Mouse (Mus musculus): ENCODE data around the gene Thsd4.

DNA sequence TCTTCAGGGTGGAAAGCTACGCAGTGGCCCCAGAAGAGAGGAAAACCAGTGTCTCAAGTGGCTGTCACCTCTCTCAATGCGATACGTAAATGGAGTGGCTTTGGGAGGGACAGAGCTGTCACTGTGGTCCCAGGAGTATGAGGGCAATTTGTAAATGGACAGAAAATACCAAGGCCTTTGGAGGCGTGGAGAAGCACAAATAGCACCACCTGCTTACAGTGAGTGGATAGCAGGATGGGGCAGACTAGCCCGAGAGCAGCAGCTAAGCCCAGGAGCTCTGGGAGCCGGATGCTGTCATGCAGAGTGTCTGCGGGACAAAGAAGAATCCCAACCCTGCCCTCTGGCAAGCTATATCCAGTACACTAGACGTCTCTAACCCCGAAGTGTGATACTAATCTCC is 397.7 kb downstream of the Thsd4 start:
- TF ChIP-seq POLR2A (IDR thresholded peaks at IDR 0.05; ENCODE audit: control insufficient read depth, extremely low read depth, insufficient read depth, low read length, poor library complexity) (no peak), CTCF (IDR thresholded peaks at IDR 0.05; ENCODE audit: borderline replicate concordance, control insufficient read depth, extremely low read depth, insufficient read depth, low read length, poor library complexity) (no peak)
